Mouse (Mus musculus) stomach, postnatal 0 days (tissue): ENCODE data around the gene Cd3g. TPM values are rescaled to one million over a fixed set of nuclear protein-coding genes. Genes with fewer than 3 reads are reported as not detected.

Experiments used
- ATAC-seq: fragments of 200-750 bp; cut with Nextera tagmentation; 2 replicates; pipeline ENCODE4 v1.8.0; 2017; ENCODE audit not compliant: low FRiP score, low TSS enrichment
- DNase-seq: peaks from one replicate; pipeline ENCODE4 v3.0.0-alpha.2; 2016; ENCODE audit warnings: low spot score
- H3K27ac ChIP-seq: fragments of 300-500 bp; sonication (generic); replicated peaks from 2 replicates; pipeline ENCODE4 v1.5.1; 2014; ENCODE audit warnings: mild to moderate bottlenecking, control low read depth
- H3K27me3 ChIP-seq: fragments of 300-500 bp; sonication (generic); 2 replicates; pipeline ENCODE4 v1.6.1; 2014; ENCODE audit warnings: low read length; ENCODE audit not compliant: control insufficient read depth, insufficient read depth
- H3K36me3 ChIP-seq: fragments of 300-500 bp; sonication (generic); 2 replicates; pipeline ENCODE4 v1.6.1; 2014; ENCODE audit warnings: low read length, mixed read lengths; ENCODE audit not compliant: control insufficient read depth, insufficient read depth
- H3K4me1 ChIP-seq: fragments of 300-500 bp; sonication (generic); replicated peaks from 2 replicates; pipeline ENCODE4 v1.6.1; 2014; ENCODE audit warnings: antibody characterized with exemption; ENCODE audit not compliant: control insufficient read depth, insufficient read depth
- H3K4me2 ChIP-seq: fragments of 300-500 bp; sonication (generic); replicated peaks from 2 replicates; pipeline ENCODE4 v1.6.1; 2014; ENCODE audit warnings: low read depth, mild to moderate bottlenecking, control low read depth, moderate library complexity
- H3K4me3 ChIP-seq: fragments of 300-500 bp; sonication (generic); 2 replicates; pipeline ENCODE4 v1.5.1; 2014; ENCODE audit warnings: low read depth, low read length, control low read depth
- H3K9ac ChIP-seq: fragments of 300-500 bp; sonication (generic); 2 replicates; pipeline ENCODE4 v1.6.1; 2014; ENCODE audit warnings: mild to moderate bottlenecking, low read length, control low read depth, mixed read lengths
- H3K9me3 ChIP-seq: fragments of 300-500 bp; sonication (generic); 2 replicates; pipeline ENCODE4 v1.6.1; 2016; ENCODE audit warnings: low read length; ENCODE audit not compliant: control insufficient read depth
- CTCF ChIP-seq: IDR thresholded peaks from 2 replicates; pipeline ENCODE4 v1.5.1; 2016; ENCODE audit warnings: antibody characterized with exemption, low read depth, mild to moderate bottlenecking, moderate library complexity
- EP300 ChIP-seq: optimal IDR thresholded peaks from 2 replicates; pipeline ENCODE3; 2016; ENCODE audit warnings: antibody characterized with exemption
- WGBS: fragments of 180-500 bp; shearing (Covaris S2); extraction: QIAGEN DNeasy Blood & Tissue Kit; methylation state at CpG from one replicate; pipeline ENCODE4 v1.1.7; 2014; 5-methylcytosine and 5-hydroxymethylcytosine counted together
- polyA plus RNA-seq: library from polyadenylated mRNA; unstranded; fragments of >200 nt; fragmentation: Nextera tagmentation; extraction: Ambion mirVana; gene quantifications from 2 replicates; pipeline ENCODE4 v1.2.1, GENCODE M21; 2015

Cd3g gene
- polyA plus RNA-seq, 1 experiment from 2014 or later: 0.16 TPM

GRCm38 (mm10) chr9:45015841-45016240, 35.6 kb upstream of the Cd3g start:
- Histone ChIP-seq H3K9ac (no peak overlapping the region), H3K9me3 (no peaks in the 10 kb centered on the region), H3K4me2 (no peak overlapping the region), H3K27me3 (no peaks in the 10 kb centered on the region), H3K4me1 (no peaks in the 10 kb centered on the region), H3K27ac (no peak overlapping the region), H3K36me3 (no peaks in the 10 kb centered on the region), H3K4me3 (no peak overlapping the region)
- ATAC-seq (no peak), DNase-seq (no peak)
- no peak for TF ChIP-seq EP300
- TF ChIP-seq CTCF: no peak
- 55% methylated on average over 3 of the region's 3 CpGs for WGBS

GRCm38 (mm10) chr9:45014879-45015278, 34.6 kb upstream of the Cd3g start:
- H3K4me1 ChIP-seq: no peaks in the 10 kb centered on the region
- WGBS: 42% methylated on average over 2 of the region's 2 CpGs
- no peak for TF ChIP-seq EP300
- TF ChIP-seq CTCF: peak; percentile 30; the same call in 1 of the 2 replicates
- H3K4me3 ChIP-seq: no peak overlapping the region
- H3K36me3 ChIP-seq: no peaks in the 10 kb centered on the region
- no peak for DNase-seq
- no peaks in the 10 kb centered on the region for H3K27me3 ChIP-seq
- no peak for ATAC-seq
- H3K9me3 ChIP-seq: no peaks in the 10 kb centered on the region
- H3K4me2 ChIP-seq: no peak overlapping the region
- H3K9ac ChIP-seq: no peak overlapping the region
- H3K27ac ChIP-seq: no peak overlapping the region

- H3K9me3 ChIP-seq: no peaks in the 10 kb centered on the region
- ATAC-seq (no peak), DNase-seq (no peak)
- no peak overlapping the region for H3K9ac ChIP-seq
- no peaks in the 10 kb centered on the region for H3K27me3 ChIP-seq
- H3K36me3 ChIP-seq: no peaks in the 10 kb centered on the region
- WGBS: 40% methylated on average over 6 of the region's 6 CpGs
- no peaks in the 10 kb centered on the region for H3K4me1 ChIP-seq
- TF ChIP-seq CTCF (no peak), EP300 (no peak)
- H3K4me2 ChIP-seq: no peak overlapping the region
- H3K4me3 ChIP-seq: no peak overlapping the region
- no peak overlapping the region for H3K27ac ChIP-seq
Measured at GRCm38 (mm10) chr9:45011291-45011690, 31.1 kb upstream of the Cd3g start.

GRCm38 (mm10) chr9:45010461-45010860, 30.2 kb upstream of the Cd3g start:
- Histone ChIP-seq H3K4me1 (no peaks in the 10 kb centered on the region), H3K27me3 (no peaks in the 10 kb centered on the region), H3K27ac (no peak overlapping the region), H3K4me2 (no peak overlapping the region), H3K4me3 (no peak overlapping the region), H3K9ac (no peak overlapping the region), H3K9me3 (no peaks in the 10 kb centered on the region), H3K36me3 (no peaks in the 10 kb centered on the region)
- DNase-seq (no peak), ATAC-seq (no peak)
- no peak for TF ChIP-seq CTCF
- no peak for TF ChIP-seq EP300
- WGBS: 63% methylated on average over 4 of the region's 4 CpGs

GRCm38 (mm10) chr9:45009180-45010078, 29.2 kb upstream of the Cd3g start, which contains the start of gene Cd3e:
Cd3e (minus strand) TSS chr9:45009627.
- H3K9ac ChIP-seq: no peak within 1 kb of the TSS
- no peaks in the 10 kb centered on the region for H3K36me3 ChIP-seq
- no peak for TF ChIP-seq EP300
- no peaks in the 10 kb centered on the region for H3K4me1 ChIP-seq
- DNase-seq: no peak
- no peak within 1 kb of the TSS for H3K27ac ChIP-seq
- 85% methylated on average over 19 of the region's 19 CpGs for WGBS
- H3K4me3 ChIP-seq: no peak within 1 kb of the TSS
- H3K27me3 ChIP-seq: no peaks in the 10 kb centered on the region
- ATAC-seq: no peak
- no peak within 1 kb of the TSS for H3K4me2 ChIP-seq
- no peaks in the 10 kb centered on the region for H3K9me3 ChIP-seq

GRCm38 (mm10) chr9:45008342-45008741, 28.1 kb upstream of the Cd3g start:
- no peaks in the 10 kb centered on the region for H3K36me3 ChIP-seq
- 78% methylated on average over 4 of the region's 4 CpGs for WGBS
- H3K4me3 ChIP-seq: no peak overlapping the region
- H3K4me2 ChIP-seq: no peak overlapping the region
- no peak for DNase-seq
- TF ChIP-seq CTCF (no peak), EP300 (no peak)
- H3K9me3 ChIP-seq: no peaks in the 10 kb centered on the region
- H3K27me3 ChIP-seq: no peaks in the 10 kb centered on the region
- no peak overlapping the region for H3K9ac ChIP-seq
- no peak for ATAC-seq
- no peak overlapping the region for H3K27ac ChIP-seq
- no peaks in the 10 kb centered on the region for H3K4me1 ChIP-seq
